Mouse (Mus musculus) brain, embryonic 14.5 days (tissue): ENCODE data around the gene Med13l.

Source experiments
- CTCF ChIP-seq: fragments of 200-500 bp; IDR thresholded peaks from 2 replicates; pipeline ENCODE4 v1.5.1; 2012; ENCODE audit warnings: inconsistent platforms, mild to moderate bottlenecking, moderate library complexity, borderline replicate concordance; ENCODE audit not compliant: insufficient read depth, insufficient read length; ENCODE audit errors: extremely low read depth
- POLR2A ChIP-seq: fragments of 200-500 bp; IDR thresholded peaks from 2 replicates; pipeline ENCODE4 v1.6.1; 2012; ENCODE audit warnings: mild to moderate bottlenecking, inconsistent platforms, borderline replicate concordance; ENCODE audit not compliant: poor library complexity, insufficient read depth, insufficient read length, severe bottlenecking; ENCODE audit errors: extremely low read depth

GRCm38 (mm10) chr5:118635476-118636187, 75.2 kb downstream of the Med13l start:
- TF ChIP-seq CTCF = no peak
- no peak for TF ChIP-seq POLR2A
